Mouse (Mus musculus) embryonic fibroblast, embryonic 13.5 days (primary cell): ENCODE measurements around the gene Slain1.

ENCODE experiments used
- CTCF ChIP-seq: IDR thresholded peaks from 2 replicates; pipeline ENCODE4 v1.5.1; 2011; ENCODE audit warnings: mild to moderate bottlenecking, control low read depth, low read length, moderate library complexity, borderline replicate concordance; ENCODE audit not compliant: insufficient read depth
- POLR2A ChIP-seq: IDR thresholded peaks from 2 replicates; pipeline ENCODE4 v1.6.1; 2011; ENCODE audit warnings: low read depth, mild to moderate bottlenecking, control low read depth, low read length, moderate library complexity

DNA sequence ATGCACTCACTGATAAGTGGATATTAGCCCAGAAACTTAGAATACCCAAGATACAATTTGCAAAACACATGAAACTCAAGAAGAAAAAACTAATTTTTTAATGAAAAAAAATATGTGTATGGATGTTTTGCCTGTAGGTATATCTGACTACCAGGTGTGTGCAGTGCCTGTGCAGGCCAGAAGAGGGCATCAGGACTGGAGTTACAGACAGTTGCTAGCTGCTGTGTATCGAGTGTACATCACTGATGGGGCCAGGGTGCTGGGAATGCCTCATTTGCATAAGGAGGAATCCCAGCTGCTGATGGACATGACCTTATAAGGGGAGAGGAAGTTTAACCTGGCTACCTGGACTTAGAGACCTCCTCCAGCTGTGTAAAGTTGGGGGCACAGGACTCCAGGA, 82.6 kb downstream of the Slain1 start:
- TF ChIP-seq POLR2A = no peak
- 0 out of 2 replicates have a peak, but pooled peaks have one; percentile 22 for TF ChIP-seq CTCF
